Mouse (Mus musculus) C2C12 (cell line): ENCODE results near the gene Meiob. TPM values are rescaled to one million over a fixed set of nuclear protein-coding genes. Genes with fewer than 3 reads are reported as not detected.
A peak's percentile ranks its signal among the peaks of the same experiment; 100 is the strongest.

ENCODE experiments used
- H3K27me3 ChIP-seq: one replicate; pipeline ENCODE4 v1.6.1; 2011; ENCODE audit not compliant: control insufficient read depth, insufficient read depth, insufficient read length
- H3K36me3 ChIP-seq: one replicate; pipeline ENCODE4 v1.6.1; 2011; ENCODE audit not compliant: control insufficient read depth, insufficient read depth
- H3K4me3 ChIP-seq: one replicate; pipeline ENCODE4 v1.5.1; 2011; ENCODE audit warnings: mild to moderate bottlenecking, control low read depth; ENCODE audit not compliant: poor library complexity, insufficient read depth, severe bottlenecking
- H3K79me2 ChIP-seq: one replicate; pipeline ENCODE4 v1.6.1; 2011; ENCODE audit not compliant: control insufficient read depth, insufficient read depth
- H3K79me3 ChIP-seq: one replicate; pipeline ENCODE4 v1.6.1; 2011; ENCODE audit warnings: low read depth, control low read depth
- H3ac ChIP-seq: one replicate; pipeline ENCODE3; 2011; ENCODE audit warnings: low read depth; ENCODE audit not compliant: control insufficient read depth, insufficient read length
- CEBPB ChIP-seq: IDR thresholded peaks from one replicate; pipeline ENCODE4 v1.6.1; 2011; ENCODE audit warnings: low read depth, mild to moderate bottlenecking, control low read depth, moderate library complexity
- CTCF ChIP-seq: IDR thresholded peaks from one replicate; pipeline ENCODE4 v1.5.1; 2011; ENCODE audit not compliant: control insufficient read depth, insufficient read depth, insufficient read length
- FOSL1 ChIP-seq: IDR thresholded peaks from one replicate; pipeline ENCODE4 v1.8.0; 2011; ENCODE audit warnings: mild to moderate bottlenecking, low read length; ENCODE audit not compliant: poor library complexity, insufficient read depth, severe bottlenecking
- MAX ChIP-seq: IDR thresholded peaks from one replicate; pipeline ENCODE4 v1.6.1; 2011; ENCODE audit warnings: mild to moderate bottlenecking, control low read depth
- MYOD1 ChIP-seq: IDR thresholded peaks from one replicate; pipeline ENCODE4 v1.6.1; 2011; ENCODE audit warnings: low read depth; ENCODE audit not compliant: control insufficient read depth, insufficient read length
- MYOG ChIP-seq: IDR thresholded peaks from one replicate; pipeline ENCODE4 v1.6.1; 2011; ENCODE audit not compliant: control insufficient read depth, insufficient read length; ENCODE audit errors: extremely low read depth
- USF1 ChIP-seq: IDR thresholded peaks from one replicate; pipeline ENCODE4 v1.6.1; 2011; ENCODE audit warnings: low read depth, mild to moderate bottlenecking, control low read depth, moderate library complexity
- polyA plus RNA-seq: library from polyadenylated mRNA; unstranded; fragments of >200 nt; fragmentation: generic; extraction: Trizol; gene quantifications from one replicate; pipeline ENCODE4 v1.2.1, GENCODE M21; 2012; ENCODE audit warnings: missing spikeins

Meiob gene
- polyA plus RNA-seq, 1 experiment = not detected

DNA sequence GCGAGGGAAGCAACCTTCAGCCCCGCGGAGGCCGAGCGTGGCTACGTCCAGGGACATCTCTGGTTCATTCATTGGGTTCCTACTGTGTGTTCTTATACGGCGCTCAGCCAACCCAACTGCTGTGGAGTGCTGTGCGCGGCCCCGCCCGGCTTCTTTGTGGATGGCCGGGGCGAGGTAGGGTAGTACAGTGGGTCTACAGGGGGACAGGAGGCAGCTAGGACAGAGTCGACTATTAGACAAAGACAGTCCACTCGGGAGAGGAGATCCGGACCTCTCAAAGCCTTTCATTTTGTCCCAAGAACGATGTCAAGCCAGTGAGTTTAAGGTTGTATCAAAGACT, 82.8 kb downstream of the Meiob start:
- Histone ChIP-seq H3K79me3 (peaks cover 9% of the 10 kb centered on the region), H3K79me2 (peaks cover 23% of the 10 kb centered on the region), H3K36me3 (peaks cover 9% of the 10 kb centered on the region), H3K27me3 (no peaks in the 10 kb centered on the region), H3ac (peak overlapping the region; percentile 50), H3K4me3 (peak overlapping the region; percentile 64)
- TF ChIP-seq CTCF = no peak
- TF ChIP-seq MYOG = no peak

DNA sequence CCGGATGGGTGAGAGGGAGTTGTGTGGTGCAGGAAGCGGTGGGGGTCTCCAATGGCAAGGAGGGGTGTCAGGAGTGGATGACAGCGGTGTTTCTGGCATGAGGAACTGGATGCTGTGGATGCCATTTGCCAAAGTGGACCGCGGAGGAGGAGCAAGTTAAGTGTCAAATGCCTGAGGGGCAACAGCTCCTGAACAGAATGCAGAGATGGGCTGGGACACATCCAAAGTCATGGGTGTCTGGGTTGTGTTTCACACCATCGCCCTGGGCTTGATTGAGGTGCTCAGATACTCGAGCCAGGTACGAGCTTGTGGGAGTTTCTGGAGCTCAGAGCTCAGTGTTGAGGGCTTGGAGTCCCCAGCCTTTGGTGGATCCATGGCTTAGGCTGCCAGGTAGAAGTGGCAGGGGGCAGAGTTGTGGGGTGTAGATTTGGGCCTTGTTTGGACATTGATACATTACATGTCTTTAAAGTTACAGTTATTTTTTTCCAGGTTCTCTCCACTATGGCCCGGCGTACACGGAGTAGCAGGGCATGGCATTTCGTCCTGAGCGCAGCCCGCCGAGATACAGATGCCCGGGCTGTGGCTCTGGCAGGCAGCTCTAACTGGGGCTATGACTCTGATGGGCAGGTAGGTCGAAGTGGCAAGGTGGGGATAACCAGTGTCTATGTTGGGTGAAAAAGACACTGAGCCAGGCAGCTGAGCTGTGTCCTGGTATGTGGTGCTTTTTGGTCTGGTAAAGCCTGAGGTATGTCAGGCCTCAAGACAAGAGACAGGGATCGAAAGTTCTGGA, 83.4 kb downstream of the Meiob start:
- H3K4me3 ChIP-seq = peak overlapping the region; percentile 64
- peaks cover 14% of the 10 kb centered on the region for H3K36me3 ChIP-seq
- H3K79me2 ChIP-seq = peaks cover 27% of the 10 kb centered on the region

DNA sequence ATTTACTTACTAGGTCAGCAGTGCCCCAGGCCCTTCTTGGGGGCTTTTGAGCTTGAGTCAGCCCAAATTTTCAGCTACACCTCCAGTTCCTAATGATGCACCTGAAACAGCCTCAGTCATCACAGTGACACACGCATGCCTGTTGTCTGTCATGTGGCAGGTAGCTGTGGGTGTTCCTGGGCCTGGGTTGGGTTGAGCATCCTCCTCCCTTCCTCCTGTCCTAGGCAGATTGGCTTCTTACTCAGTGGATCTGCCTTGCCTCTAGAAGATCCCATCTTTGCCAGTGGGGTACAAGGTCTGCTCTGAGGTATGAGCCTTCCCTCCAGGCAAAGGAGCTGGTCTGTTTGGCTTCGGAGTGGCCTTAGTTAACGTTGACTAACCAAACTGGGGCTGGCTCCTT, 84.8 kb downstream of the Meiob start:
- Histone ChIP-seq H3K27me3 (no peaks in the 10 kb centered on the region), H3K79me2 (peaks cover 41% of the 10 kb centered on the region), H3K79me3 (peaks cover 13% of the 10 kb centered on the region), H3ac (no peak overlapping the region), H3K36me3 (peaks cover 25% of the 10 kb centered on the region), H3K4me3 (no peak overlapping the region)
- TF ChIP-seq CEBPB (no peak), MYOG (no peak), USF1 (no peak), CTCF (no peak), FOSL1 (no peak)

More for the DNA sequence above, 83.4 kb downstream of the Meiob start:
- TF ChIP-seq CTCF (no peak), USF1 (no peak), CEBPB (no peak), FOSL1 (no peak), MYOD1 (no peak), MYOG (no peak), MAX (no peak)
- Histone ChIP-seq H3ac (peak overlapping the region; percentile 50), H3K27me3 (no peaks in the 10 kb centered on the region), H3K79me3 (peaks cover 9% of the 10 kb centered on the region)

Other genes with a start within 250 kb of the Meiob start
- gene Tsc2, start 171.7 kb upstream of the Meiob start, polyA plus RNA-seq = 33.3 TPM
- 12.6 TPM for gene Nthl1, start 171.6 kb upstream of the Meiob start, polyA plus RNA-seq
- 10.0 TPM for gene Slc9a3r2, start 154.0 kb upstream of the Meiob start, polyA plus RNA-seq
- gene Npw, start 145.8 kb upstream of the Meiob start, polyA plus RNA-seq = 0.42 TPM
- 34.6 TPM for gene Zfp598, start 134.6 kb upstream of the Meiob start, polyA plus RNA-seq
- 0.61 TPM for gene Syngr3, start 114.3 kb upstream of the Meiob start, polyA plus RNA-seq
- 62.8 TPM for gene Gfer, start 108.1 kb upstream of the Meiob start, polyA plus RNA-seq
- 0.34 TPM for gene Noxo1, start 108.1 kb upstream of the Meiob start, polyA plus RNA-seq
- 83.8 TPM for gene Tbl3, start 96.6 kb upstream of the Meiob start, polyA plus RNA-seq
- gene Rnf151, start 86.2 kb upstream of the Meiob start, polyA plus RNA-seq = 1.8 TPM
- 381 TPM for gene Rps2, start 86.2 kb upstream of the Meiob start, polyA plus RNA-seq
- 343 TPM for gene Ndufb10, start 79.8 kb upstream of the Meiob start, polyA plus RNA-seq
- 0.06 TPM for gene Rpl3l, start 76.5 kb upstream of the Meiob start, polyA plus RNA-seq
- 57.8 TPM for gene Msrb1, start 67.6 kb upstream of the Meiob start, polyA plus RNA-seq
- gene Hs3st6, start 51.3 kb upstream of the Meiob start, polyA plus RNA-seq = not detected
- 30.4 TPM for gene Hagh, start 35.9 kb downstream of the Meiob start, polyA plus RNA-seq
- 5.5 TPM for gene Fahd1, start 46.1 kb downstream of the Meiob start, polyA plus RNA-seq
- gene Igfals, start 61.7 kb downstream of the Meiob start, polyA plus RNA-seq = 0.06 TPM
- 66.5 TPM for gene Nubp2, start 82.1 kb downstream of the Meiob start, polyA plus RNA-seq
- 37.0 TPM for gene Spsb3, start 82.4 kb downstream of the Meiob start, polyA plus RNA-seq
- 11.2 TPM for gene Eme2, start 90.8 kb downstream of the Meiob start, polyA plus RNA-seq
- gene Mrps34, start 90.8 kb downstream of the Meiob start, polyA plus RNA-seq = 107 TPM
- gene Nme3, start 92.2 kb downstream of the Meiob start, polyA plus RNA-seq = 19.8 TPM
- 17.7 TPM for gene Mapk8ip3, start 132.7 kb downstream of the Meiob start, polyA plus RNA-seq
- gene Jpt2, start 156.4 kb downstream of the Meiob start, polyA plus RNA-seq = 57.4 TPM
- gene Cramp1l, start 211.5 kb downstream of the Meiob start, polyA plus RNA-seq = 4.3 TPM
- gene Ift140, start 211.8 kb downstream of the Meiob start, polyA plus RNA-seq = 7.5 TPM